Mouse (Mus musculus) G1E (cell line): ENCODE measurements around the gene Arhgap22. TPM values are rescaled to one million over a fixed set of nuclear protein-coding genes. Genes with fewer than 3 reads are reported as not detected.

ENCODE experiments used
- ATAC-seq: 2 replicates; pipeline ENCODE4 v1.8.0; 2016; ENCODE audit warnings: mild to moderate bottlenecking; ENCODE audit not compliant: insufficient number of reproducible peaks, poor library complexity, low FRiP score, severe bottlenecking; ENCODE audit errors: extremely low read depth
- DNase-seq: peaks from one replicate; pipeline ENCODE4 v3.0.0; 2012; ENCODE audit warnings: low spot score
- H3K27me3 ChIP-seq: 2 replicates; pipeline ENCODE4 v1.6.1; 2012; ENCODE audit warnings: mild to moderate bottlenecking, low read length, inconsistent platforms; ENCODE audit not compliant: insufficient read depth
- H3K36me3 ChIP-seq: replicated peaks from 2 replicates; pipeline ENCODE3; 2012; ENCODE audit warnings: mild to moderate bottlenecking, inconsistent platforms
- H3K4me1 ChIP-seq: 2 replicates; pipeline ENCODE4 v1.6.1; 2012; ENCODE audit warnings: low read depth, low read length, inconsistent platforms, mixed read lengths; ENCODE audit not compliant: insufficient read depth
- H3K4me3 ChIP-seq: 2 replicates; pipeline ENCODE4 v1.5.1; 2012; ENCODE audit warnings: low read depth, mild to moderate bottlenecking, inconsistent platforms, low read length, moderate library complexity, mixed read lengths
- H3K9me3 ChIP-seq: replicated peaks from 2 replicates; pipeline ENCODE4 v1.6.1; 2012; ENCODE audit warnings: inconsistent platforms
- CTCF ChIP-seq: IDR thresholded peaks from 2 replicates; pipeline ENCODE4 v1.5.1; 2012; ENCODE audit warnings: low read depth, low read length, inconsistent platforms, mixed read lengths
- GATA1 ChIP-seq: IDR thresholded peaks from 2 replicates; pipeline ENCODE4 v1.6.1; 2012; ENCODE audit warnings: borderline replicate concordance, low read length, inconsistent platforms, mixed read lengths
- GATA2 ChIP-seq: IDR thresholded peaks from 2 replicates; pipeline ENCODE4 v1.6.1; 2012; ENCODE audit warnings: low read depth, low read length, inconsistent platforms, borderline replicate concordance
- POLR2AphosphoS5 ChIP-seq: IDR thresholded peaks from 2 replicates; pipeline ENCODE4 v1.6.1; 2012; ENCODE audit warnings: low read depth, low read length, inconsistent platforms; ENCODE audit not compliant: insufficient replicate concordance
- TAL1 ChIP-seq: conservative IDR thresholded peaks from 2 replicates; pipeline ENCODE4 v1.6.1; 2012; ENCODE audit warnings: low read depth, low read length, inconsistent platforms, mixed read lengths
- polyA plus RNA-seq: library from polyadenylated mRNA; stranded (reverse); fragments of >175 nt; gene quantifications from 2 replicates; pipeline ENCODE4 v1.2.3, GENCODE M21; 2012
- total RNA-seq, 2 experiments: library from RNA; stranded (forward) in 1 of 2; stranded (reverse) in 1 of 2; fragments of 200-1000 nt in 1 of 2; fragments of >200 nt in 1 of 2; fragmentation: Nextera tagmentation in 1 of 2; gene quantifications; 2 replicates each; pipeline ENCODE4 v1.2.3; 2014 to 2017

The Arhgap22 gene
- total and polyA plus RNA-seq, 3 experiments: 0.05 TPM; not detected in 2

DNA sequence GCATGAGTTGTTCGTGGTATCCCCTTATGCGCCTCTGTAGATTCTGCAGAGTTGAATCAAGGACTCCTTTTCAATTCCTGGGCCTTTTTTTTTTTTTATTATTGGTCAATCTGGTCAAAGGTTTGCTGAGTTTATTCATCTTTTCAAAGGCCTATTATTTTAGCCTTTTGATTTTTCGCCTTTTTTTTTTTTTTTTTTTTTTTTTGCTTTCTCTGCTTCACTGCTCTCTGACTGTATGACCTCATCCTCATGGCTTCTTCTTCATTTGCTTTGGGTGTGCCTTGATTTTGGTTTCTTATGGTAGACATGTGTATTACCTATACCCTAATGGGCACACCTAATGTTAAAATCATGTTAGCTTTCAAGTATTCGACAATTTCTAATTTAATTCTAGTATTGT lies 11.4 kb downstream of the Arhgap22 start:
- peaks cover 28% of the 10 kb centered on the region for H3K9me3 ChIP-seq
- H3K36me3 ChIP-seq: no peaks in the 10 kb centered on the region
- ATAC-seq: no peak
- no peak for DNase-seq
- H3K4me3 ChIP-seq: no peak overlapping the region
- H3K4me1 ChIP-seq: no peaks in the 10 kb centered on the region
- no peaks in the 10 kb centered on the region for H3K27me3 ChIP-seq
- TF ChIP-seq POLR2AphosphoS5: no peak
- TF ChIP-seq CTCF: no peak
- no peak for TF ChIP-seq GATA1
- TF ChIP-seq GATA2: no peak
- TF ChIP-seq TAL1: no peak

- no peaks in the 10 kb centered on the region for H3K4me1 ChIP-seq
- DNase-seq (no peak), ATAC-seq (no peak)
- no peaks in the 10 kb centered on the region for H3K27me3 ChIP-seq
- H3K36me3 ChIP-seq: no peaks in the 10 kb centered on the region
- no peak overlapping the region for H3K4me3 ChIP-seq
- H3K9me3 ChIP-seq: peaks cover 68% of the 10 kb centered on the region
- TF ChIP-seq GATA2 (no peak), TAL1 (no peak), POLR2AphosphoS5 (no peak), CTCF (no peak), GATA1 (no peak)
Observed at GRCm38 (mm10) chr14:33230672-33231071, 16.8 kb downstream of the Arhgap22 start.

DNA sequence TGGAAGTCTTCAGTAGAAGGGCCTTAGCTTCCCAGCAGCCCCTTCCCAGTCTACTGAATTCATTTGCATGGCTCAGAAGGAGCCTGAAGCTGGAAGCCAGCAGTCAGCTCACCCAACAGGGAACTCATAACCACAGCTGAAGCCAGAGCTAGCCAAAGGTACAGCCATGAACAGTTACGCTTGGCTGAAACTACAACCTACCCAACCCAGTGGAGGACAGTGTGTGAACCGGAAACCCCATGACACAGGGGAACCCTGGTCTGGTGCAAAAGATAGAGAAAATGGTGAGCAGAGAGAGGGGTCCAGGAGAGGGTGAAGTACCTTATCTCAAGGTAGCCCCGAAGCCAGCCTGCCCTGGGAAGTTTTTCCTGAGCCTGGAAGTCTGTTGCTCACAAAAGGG lies 17.5 kb downstream of the Arhgap22 start:
- TF ChIP-seq GATA1 (no peak), TAL1 (no peak), POLR2AphosphoS5 (no peak)
- Histone ChIP-seq H3K4me1 (no peaks in the 10 kb centered on the region), H3K36me3 (no peaks in the 10 kb centered on the region), H3K4me3 (no peak overlapping the region), H3K27me3 (no peaks in the 10 kb centered on the region), H3K9me3 (peaks cover 69% of the 10 kb centered on the region)
- ATAC-seq (no peak), DNase-seq (no peak)

DNA sequence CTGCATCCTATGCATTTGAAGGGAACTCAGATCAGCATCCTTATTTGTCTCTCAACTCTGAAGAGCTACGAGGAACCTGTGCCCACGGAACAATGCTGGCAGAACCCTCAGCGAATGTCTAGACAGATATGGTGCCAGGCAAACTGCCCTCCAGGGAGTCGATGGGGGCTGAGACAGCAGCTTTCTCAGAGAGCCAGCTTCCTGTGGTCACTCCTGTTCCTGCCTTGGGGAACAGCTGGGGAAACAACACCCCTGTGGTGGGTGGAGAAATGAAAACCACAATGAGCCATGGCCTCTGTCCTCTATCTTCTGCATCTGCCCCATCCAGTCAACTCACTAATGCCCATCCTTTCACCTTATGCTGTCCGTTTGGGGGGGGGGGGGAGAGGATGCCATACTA lies 18.2 kb downstream of the Arhgap22 start:
- no peak for TF ChIP-seq GATA2
- no peak for TF ChIP-seq CTCF
- no peak for TF ChIP-seq POLR2AphosphoS5
- no peak for TF ChIP-seq TAL1
- no peak for TF ChIP-seq GATA1
- Histone ChIP-seq H3K36me3 (no peaks in the 10 kb centered on the region), H3K27me3 (no peaks in the 10 kb centered on the region), H3K9me3 (peaks cover 66% of the 10 kb centered on the region), H3K4me1 (no peaks in the 10 kb centered on the region), H3K4me3 (no peak overlapping the region)
- no peak for DNase-seq
- no peak for ATAC-seq

- no peak for DNase-seq
- Histone ChIP-seq H3K27me3 (no peaks in the 10 kb centered on the region), H3K4me1 (no peaks in the 10 kb centered on the region), H3K9me3 (peaks cover 58% of the 10 kb centered on the region), H3K36me3 (no peaks in the 10 kb centered on the region), H3K4me3 (no peak overlapping the region)
- TF ChIP-seq TAL1 (no peak), GATA2 (no peak), CTCF (no peak), GATA1 (no peak), POLR2AphosphoS5 (no peak)
- no peak for ATAC-seq
Observed at GRCm38 (mm10) chr14:33235661-33236060, 21.8 kb downstream of the Arhgap22 start.

- Histone ChIP-seq H3K9me3 (peaks cover 39% of the 10 kb centered on the region), H3K36me3 (no peaks in the 10 kb centered on the region), H3K4me1 (no peaks in the 10 kb centered on the region), H3K27me3 (no peaks in the 10 kb centered on the region), H3K4me3 (no peak overlapping the region)
- ATAC-seq (no peak), DNase-seq (no peak)
- TF ChIP-seq GATA2: no peak
- TF ChIP-seq CTCF: no peak
- TF ChIP-seq TAL1: no peak
- TF ChIP-seq GATA1: no peak
- TF ChIP-seq POLR2AphosphoS5: no peak
Observed at GRCm38 (mm10) chr14:33240400-33240799, 26.6 kb downstream of the Arhgap22 start.

GRCm38 (mm10) chr14:33243261-33243660 lies 29.4 kb downstream of the Arhgap22 start:
- H3K9me3 ChIP-seq: peaks cover 49% of the 10 kb centered on the region
- no peaks in the 10 kb centered on the region for H3K27me3 ChIP-seq
- no peak overlapping the region for H3K4me3 ChIP-seq
- ATAC-seq (no peak), DNase-seq (no peak)
- no peaks in the 10 kb centered on the region for H3K36me3 ChIP-seq
- no peak for TF ChIP-seq POLR2AphosphoS5
- no peak for TF ChIP-seq GATA1
- TF ChIP-seq CTCF: no peak
- no peak for TF ChIP-seq TAL1
- no peak for TF ChIP-seq GATA2
- no peaks in the 10 kb centered on the region for H3K4me1 ChIP-seq
